Mouse (Mus musculus): ENCODE data around the gene Emid1.
A peak's percentile ranks its signal among the peaks of the same experiment; 100 is the strongest.

Gene Emid1

DNA sequence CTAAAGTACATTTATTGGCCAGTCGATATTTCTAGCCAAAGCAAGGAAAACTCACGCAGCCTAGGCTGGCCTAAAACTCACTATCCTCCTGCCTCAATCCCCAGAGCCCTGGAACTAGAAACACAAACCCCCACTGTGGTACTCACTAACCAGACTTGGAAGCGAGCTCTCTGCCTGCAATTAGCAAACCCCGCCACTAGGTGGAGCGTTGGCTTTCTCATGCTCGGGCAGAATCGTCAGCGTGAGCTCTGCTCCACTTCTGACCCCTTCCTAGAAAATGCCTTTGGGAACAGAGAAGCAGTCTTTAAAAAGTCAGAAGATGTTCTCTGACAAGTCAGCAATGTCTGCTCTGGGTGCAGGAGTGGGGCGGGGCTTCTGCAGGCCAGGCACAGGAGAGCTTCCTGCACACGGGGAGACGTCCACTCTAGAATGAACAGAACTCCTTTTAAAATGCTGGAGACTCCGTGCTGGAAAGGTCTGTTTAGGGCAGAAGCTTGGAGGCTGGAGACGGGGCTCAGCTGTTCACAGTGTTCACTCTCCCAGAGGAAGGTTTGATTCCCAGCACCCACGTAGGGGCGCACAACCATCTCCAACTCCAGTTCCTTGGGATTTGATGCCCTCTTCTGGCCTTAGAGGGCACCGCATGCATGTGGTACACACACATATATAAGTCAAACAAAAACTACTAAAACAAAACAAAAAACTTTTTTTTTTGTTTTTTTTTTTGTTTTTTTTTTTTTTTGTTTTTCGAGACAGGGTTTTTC, 8.8 kb upstream of the Emid1 start:
- peak; percentile 69 for DNase-seq

DNA sequence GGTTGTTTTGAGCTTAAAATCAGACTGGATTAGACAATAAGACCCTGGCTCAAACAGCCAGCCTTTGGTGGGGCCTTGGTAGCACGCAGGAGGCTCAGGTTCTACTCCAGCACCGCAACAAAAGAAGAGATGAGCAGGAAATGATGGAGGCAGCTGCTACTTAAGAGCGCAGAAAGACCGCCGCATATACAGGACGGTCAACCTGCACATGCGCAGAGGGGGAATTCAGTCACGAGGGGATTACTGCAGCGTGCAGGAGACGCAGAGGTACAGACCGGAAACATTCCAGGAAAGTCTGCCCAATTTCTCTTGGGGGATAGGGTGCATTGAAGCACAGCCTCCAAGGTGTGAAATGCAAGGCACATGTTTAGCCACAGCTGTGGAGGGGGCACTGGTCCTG, 6.0 kb upstream of the Emid1 start:
- no peak for DNase-seq

DNA sequence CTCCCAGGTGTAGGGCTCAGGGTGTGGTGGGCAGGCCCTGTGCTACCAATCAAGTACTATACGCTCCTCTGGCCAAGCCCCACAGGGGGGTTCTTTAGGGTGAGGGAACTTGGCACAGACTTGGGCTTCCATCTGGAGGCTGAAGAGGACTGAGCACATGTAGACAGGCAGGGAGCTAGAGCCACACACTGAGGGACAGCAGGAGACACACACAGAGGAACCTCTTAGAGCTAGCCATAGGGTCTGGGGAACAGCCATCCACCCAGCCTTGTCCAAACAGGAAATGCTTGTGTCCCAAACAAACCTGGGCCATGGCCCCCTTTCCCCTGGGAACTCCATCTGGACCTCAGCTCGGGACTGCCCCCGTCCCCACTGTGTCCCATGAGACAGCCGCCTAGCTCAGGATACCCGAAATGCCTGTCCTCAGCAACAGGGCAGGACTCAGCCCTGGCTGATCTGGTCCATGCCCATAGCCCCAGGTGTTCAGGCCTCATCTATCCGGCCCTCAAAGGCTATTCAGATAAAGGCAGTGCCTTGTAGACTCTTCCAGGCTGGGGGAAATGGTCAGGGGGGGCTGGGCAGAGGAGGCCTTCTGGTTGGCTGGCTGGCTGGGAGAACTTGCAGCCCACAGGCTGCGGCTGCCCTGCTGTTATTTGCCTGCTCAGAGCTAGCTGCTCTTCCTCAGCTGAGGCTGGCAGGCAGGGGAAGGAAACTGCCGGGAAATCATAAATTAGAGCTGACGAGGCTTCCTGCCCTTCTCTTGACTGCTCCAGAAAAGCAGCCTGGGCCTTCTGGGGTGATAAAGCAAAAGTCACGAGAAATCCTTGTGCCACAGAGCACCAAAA, 3.1 kb upstream of the Emid1 start:
- no peak for DNase-seq

DNA sequence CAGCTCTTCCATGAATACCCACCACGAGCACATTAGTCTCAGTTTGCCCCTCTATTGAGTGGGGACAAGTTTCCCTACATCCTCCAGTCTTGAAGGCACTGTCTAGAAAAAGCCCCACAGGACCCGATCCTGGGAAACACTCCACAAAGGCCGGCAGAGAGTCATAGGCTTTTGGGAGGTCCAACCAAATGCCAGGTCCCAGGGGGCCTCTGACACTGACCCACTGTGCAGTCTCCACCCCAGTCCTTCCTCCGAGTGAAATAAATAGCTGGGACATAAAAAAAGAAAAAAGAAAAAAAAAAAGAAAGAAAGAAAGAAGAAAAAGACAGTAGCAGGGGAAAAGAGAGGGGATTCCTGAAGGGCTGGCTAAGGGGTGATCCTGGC, 818 bp downstream of the Emid1 start:
- DNase-seq = no peak

DNA sequence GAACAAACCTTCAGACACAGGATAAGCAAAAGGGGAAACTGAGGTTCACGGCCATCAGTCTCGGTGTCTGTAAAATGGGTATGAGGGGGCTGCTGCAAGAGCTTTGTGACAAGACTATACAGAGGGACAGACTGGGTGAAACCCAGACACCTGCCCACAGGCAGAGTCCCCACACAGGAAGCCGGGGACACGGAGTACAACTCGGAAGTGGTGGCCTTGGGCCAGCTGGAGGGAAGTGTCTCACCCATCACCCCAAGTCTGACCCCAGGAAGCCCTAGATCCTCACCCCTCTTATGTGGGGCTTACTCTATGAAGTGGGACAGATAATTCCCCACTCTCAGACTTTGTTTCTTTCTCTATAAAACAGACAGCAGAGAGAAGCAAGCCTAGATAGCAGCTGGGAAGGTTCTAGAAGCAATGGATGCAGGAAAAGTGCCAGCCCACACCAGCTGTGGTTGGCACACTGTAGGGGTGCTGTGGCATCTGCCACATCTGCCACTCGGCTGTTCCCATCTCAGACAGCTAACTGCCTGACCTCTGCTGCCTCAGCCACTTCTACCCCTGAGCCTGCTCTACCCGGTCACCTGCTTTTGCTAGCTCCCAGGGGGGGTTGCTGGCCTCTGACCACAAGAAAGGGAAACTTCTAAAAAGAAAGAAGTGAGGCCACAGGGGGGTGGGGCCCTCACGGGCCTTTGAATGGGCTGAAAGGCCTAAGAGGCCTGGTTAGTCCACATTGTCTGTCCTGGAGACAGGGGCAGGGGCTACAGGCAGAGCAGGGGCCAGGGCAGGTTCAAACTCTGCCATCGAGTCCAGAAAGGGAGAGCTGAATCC, 1.4 kb downstream of the Emid1 start:
- DNase-seq = no peak

DNA sequence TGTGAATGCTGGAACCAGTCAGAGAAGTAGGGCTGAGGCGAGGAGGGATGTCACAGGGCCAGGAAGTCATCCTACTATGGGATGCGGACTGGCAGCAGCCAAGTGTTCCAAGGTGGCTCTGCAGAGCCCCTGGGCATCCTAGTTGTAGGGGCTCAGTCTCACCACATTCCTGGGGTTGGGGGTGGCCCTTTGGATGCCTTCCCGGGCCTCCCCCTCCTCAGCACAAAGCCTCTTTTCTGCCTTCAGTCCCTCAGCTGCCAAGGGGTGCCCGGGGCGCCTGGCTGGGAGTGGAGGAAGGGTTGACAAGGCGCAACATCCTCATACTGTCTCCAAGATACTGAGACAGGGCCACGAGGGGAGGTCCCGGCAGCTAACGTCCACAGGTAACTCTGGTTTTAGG, 2.1 kb downstream of the Emid1 start:
- DNase-seq = no peak

DNA sequence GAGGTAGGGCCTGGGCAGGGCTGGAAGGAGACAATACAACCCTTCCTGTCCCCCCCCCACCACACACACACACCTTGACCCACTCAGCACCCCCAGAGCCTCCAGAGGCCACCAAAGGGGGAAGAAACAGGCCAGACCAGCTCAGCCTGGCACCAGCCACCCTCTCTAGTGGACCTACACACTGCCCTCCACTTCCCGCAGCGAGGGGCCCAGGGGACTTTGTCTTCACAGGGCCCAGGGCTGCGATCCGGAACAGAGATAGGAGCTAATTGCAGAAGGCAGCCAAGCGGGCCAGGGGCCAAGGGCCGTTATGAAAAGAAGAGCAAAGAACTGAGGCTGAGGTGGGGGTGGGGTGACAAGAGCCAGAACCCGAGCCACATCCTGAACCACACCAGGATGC, 2.8 kb downstream of the Emid1 start:
- peak; percentile 33 for DNase-seq

DNA sequence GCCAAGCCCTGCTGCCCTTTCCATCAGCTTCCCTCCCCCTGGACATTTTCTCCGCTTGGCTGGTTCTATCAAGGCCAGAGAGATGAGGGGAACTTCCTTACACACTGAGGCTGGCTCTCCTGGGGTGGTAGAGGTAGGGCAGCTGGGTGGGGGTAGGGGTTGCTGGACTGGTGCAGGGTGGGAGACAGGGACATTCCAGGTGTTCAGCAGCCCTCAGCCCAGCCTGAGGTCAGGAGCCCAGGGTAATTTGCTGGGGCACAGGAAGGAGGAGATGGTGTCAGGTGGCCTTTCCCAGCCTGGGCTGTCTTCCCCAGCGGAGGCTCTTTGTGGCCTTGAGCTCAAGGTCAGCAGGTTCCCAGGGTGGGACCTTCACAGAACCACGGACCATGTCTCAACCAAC, 6.5 kb downstream of the Emid1 start:
- no peak for DNase-seq

DNA sequence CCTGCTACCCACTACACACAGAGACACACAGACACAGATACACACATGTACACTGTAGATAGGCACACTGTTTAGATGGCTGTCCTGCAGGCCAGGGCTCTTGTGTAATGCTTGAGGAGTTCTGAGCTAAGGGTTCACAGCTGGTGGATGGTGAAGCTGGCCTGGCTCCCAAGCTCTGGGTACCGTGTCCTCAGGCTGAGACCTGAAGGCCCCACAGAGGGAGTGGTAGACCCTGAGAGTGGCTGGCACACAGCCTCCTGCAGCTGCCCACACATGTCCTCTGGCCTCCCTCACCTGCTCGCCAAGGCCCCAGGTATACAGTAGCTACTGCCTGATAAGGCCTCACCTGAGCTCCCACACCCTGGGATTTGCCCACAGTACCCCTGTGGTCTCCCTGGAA, 10.1 kb downstream of the Emid1 start:
- no peak for DNase-seq

DNA sequence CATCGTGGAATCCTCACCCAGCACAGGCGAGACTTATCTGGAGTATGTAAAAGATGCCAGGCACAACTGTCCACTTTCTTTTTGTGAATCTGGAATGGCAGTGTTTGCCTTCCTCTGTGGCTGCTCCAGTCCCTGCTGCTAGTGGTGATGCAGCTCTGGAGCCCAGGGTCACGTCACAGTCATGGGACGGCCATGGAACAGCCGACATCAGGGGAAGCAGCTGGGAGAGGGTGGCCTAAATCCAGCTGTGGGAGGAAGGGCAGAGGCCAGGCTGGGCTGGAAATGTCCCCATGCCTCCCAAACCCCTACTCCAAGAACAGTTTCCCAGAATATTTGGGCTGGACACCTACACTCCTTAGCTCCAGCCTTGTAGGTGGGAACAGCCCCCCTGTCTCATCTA, 10.8 kb downstream of the Emid1 start:
- DNase-seq = no peak

DNA sequence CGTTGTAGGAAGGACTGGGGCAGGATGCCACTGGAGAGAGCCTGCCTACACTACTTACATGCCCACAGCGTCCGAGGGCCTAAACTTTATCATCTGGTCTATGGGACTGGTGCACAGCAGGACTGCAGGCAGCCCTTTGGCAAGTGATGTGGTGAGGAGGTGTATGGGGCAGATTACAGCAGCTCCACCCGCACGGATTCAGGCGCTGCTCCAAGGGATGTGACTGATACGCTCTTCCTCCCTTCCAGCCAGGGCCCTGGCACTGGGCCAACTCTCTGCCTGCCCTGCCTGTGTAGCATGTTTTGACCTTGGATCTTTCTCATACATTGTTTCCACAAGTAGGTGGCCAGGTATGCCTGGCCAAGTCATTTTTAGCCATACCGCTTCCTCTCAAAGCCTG, 11.4 kb downstream of the Emid1 start:
- DNase-seq = peak; percentile 75

DNA sequence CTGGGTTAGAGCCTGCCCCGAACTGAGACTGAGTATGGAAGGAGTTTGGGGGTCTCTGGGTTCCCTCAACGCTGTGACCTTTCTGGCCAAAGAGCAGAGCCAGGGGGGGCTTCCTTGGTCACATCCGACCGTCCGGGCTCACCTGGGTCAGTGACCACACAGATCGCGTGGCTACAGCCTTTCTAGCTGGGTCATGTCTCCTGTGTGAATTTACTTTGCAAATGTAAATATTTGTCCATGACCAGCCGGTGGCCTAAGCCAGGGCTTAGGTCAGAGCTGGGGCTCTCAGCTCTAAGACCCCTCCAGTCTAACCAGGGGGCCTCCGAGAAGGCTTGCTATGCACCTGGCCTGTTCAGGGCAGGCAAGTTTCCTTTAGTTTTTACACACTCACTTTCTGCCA, 12.7 kb downstream of the Emid1 start:
- no peak for DNase-seq

DNA sequence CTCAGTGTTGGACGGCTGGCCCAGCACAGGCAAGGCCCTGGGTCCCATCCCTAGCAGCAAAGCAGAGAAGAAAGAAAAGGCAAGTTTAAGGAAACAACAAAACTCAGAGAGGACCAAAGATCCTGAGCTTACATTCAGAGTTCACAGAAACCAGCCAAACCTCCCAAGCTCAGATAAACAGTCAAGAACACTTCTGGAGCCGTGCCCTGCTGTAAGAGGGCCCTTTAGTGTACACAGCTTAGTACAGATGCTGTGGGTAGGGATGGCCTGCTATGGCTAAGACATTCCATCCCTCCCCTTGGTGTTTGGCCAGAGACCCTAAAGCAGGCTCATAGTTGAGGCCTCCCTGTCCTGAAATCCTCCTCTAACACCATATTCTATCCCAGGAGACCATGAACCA, 13.4 kb downstream of the Emid1 start:
- DNase-seq = peak; percentile 72

DNA sequence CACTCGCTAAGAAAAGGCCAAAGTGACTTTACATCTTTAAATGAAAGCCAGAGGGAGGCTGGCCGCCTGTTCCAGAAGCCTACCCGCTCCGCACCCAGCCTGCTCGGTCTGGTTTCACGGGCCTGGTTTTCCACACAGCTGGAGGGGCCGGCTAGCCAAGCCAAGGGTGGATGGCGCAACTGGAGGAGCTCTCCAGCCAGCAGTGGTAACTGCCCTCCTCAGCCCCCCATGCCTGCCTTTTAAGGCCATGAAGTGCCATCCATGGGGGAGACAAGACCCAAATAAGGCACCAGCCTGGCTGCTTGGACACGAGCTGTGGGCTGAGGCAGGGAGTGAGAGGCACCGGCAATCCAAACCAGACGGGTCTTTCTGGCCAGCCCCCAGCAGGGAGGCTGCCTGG, 16.1 kb downstream of the Emid1 start:
- DNase-seq = peak; percentile 78

DNA sequence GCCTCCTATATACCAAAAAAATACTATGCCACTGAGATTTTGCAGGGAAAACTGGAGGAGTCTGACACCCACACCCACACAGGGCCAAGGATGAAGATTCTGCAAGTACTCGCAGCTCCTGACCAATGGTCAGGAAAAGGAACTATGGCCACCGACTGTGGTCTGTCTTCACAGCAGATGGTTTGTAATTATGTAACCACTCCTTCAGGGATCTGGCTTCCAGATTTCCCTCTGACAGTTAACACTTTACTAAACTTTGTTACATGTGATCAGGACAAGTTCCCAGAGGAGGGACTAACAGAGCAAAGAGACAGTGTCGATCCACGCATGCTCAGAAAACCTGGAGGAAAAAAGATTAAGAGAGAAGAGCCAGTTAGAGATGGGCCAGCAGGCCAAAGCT, 19.3 kb downstream of the Emid1 start:
- DNase-seq = no peak

DNA sequence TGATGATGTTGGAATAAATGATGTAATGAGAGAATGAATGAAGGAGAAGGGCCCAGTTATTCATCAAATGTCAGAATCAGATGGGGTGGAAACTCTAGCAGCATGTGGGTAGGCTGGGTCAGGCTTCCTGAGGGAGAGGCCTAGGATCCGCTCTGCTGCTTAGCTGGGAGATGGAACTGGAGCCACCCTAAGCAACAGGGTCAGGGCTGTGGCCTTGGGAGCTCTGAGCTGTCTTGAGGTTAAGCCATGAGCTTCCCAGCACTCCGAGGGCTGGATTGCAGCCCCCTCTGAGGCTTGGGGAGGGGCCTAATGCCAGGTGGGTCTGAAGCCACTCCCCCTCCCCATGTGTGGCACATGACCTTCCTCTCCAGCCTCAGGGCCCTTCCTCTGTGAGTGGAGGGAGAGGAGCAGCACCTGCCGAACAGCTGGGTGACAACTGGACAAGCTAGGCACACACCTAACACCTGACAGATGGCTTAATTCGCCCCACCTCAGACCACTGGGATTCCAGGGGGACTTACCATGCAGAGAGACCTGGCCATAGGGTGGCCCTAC, 21.9 kb downstream of the Emid1 start:
- DNase-seq = no peak

DNA sequence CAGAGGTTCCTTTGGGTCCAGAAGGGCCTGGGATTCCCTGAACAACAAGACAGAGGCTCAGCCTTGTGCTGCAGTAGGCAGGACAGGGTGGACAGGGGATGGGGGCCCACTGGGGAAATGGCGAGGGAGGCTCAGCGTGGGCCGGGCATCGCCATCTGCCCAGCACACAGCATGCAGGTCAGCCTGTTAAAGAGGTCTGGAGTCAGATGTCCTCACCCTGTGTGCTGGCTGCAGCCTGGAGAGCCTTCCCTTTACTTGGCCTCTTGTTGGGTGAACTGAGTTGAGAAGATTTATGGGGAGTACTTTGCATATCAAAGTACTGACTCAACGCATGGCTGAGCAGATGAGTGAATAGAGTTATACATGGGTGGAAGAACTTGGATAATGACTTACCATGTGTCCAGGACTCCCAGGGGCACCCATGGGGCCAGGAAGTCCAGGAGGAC, 23.0 kb downstream of the Emid1 start:
- no peak for DNase-seq

DNA sequence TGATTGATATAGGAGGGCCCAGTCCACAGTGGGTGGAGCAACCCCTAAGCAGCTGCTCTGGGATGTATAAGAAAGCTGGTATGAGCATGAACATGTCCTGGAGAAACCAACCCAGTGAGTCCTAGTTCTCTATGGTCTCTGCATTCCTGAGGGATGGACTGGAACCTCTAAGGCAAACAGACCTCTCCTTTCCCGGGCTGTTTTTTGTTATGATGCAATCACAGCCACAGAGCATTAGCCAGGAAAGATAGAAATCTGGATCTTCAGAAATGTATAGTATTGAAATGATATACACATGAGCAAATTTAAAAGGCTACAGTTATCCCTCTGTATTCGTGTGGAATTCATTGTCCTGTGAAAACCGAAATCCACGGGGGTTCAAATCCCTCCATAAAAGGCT, 26.3 kb downstream of the Emid1 start:
- no peak for DNase-seq

DNA sequence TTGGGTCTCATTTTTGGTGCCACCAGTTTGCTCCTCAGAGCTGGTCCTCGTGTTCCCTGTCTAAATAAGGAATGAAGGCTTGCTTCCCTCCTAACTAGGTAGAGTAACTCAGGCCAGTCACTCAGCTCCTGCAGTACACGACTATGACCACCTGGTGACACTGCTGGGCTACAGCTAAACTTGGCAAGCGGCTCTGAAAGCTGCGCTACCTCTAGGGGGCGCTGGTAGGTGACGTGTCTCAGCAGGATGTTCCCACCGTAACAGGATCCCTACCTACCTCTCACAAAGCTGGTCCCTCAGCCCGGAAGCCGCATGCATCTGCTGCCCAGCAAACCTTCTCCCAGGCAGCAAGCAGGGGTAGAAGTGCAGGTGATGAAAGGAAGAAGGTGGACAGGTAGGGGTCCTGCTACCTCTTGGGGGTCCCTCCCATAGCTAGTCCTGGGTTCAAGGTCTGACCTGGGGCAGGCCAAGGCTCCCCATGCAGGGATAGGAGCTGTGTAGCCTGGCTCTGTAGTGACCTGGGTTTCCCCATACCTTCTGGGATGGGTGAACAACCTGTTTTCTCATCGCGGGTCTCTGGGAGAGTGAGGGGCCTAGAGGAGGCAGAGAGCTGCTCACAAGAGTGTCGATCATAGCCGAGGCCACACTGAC, 37.0 kb downstream of the Emid1 start:
- peak; percentile 95 for DNase-seq

DNA sequence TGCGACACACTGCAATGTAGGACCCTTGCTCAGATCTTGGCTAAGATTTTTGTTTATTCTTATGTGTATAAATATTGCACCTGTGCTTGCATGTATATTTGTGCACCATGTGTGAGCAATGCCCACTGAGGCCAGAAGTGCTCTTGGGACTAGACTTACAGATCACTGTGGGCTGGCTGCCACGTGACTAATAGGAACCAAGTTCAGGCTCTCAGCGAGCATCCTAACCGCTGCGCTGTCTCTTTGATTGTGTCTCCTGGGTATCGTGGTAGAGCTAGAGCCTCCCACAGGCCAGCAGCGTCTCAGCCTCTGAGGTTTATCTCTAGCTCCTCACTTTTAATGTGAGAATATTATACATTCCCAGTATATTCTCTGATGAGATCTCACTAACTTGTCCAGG, 38.4 kb downstream of the Emid1 start:
- DNase-seq = no peak

DNA sequence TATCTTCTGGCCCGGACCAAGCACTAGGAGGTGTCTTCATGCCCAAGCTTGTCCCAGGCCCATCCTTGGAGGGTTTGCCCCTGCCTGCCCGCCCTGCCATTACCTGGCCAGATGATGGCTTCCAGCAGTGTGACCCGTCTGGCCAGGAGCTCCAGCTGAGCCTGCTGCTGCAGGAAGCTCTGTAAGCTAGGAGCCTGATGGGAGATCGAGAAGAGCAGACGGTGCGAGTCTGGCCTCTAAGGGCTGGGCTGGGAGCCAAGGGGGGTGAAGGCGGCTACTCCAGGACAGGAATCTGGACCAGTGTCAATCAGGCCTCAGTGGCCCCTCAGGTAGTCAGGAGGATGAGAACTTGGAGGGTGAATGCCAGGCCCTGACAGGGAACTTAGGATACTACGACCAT, 42.6 kb downstream of the Emid1 start:
- no peak for DNase-seq

DNA sequence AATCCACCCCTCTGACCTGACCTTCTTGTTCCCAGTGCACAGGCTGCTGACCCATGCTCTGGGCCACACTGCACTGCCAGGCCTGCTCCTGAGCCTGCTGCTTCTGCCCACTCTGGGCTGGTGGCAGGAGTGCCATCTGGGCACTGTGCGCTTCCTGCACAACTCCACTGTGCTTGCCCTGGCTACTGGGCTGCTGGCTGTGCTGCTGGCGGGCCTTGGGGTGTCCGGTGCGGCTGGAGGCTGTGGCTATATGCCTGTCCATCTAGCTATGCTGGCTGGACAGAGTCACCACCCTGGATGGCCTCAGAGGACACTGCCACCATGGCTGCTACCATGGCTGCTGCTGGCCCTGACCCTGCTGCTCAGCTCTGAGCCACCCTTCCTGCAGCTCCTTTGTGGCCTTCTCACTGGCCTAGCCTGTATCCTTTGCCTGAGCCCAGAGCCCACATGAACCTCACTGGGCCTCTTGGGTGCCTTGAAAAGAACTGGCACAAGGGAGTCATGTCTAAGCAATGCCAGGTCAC, 48.0 kb downstream of the Emid1 start:
- no peak for DNase-seq

Data from lung, postnatal 14 days (tissue).